Mouse (Mus musculus): ENCODE measurements around the gene Hsd17b11.

Hsd17b11 gene

DNA sequence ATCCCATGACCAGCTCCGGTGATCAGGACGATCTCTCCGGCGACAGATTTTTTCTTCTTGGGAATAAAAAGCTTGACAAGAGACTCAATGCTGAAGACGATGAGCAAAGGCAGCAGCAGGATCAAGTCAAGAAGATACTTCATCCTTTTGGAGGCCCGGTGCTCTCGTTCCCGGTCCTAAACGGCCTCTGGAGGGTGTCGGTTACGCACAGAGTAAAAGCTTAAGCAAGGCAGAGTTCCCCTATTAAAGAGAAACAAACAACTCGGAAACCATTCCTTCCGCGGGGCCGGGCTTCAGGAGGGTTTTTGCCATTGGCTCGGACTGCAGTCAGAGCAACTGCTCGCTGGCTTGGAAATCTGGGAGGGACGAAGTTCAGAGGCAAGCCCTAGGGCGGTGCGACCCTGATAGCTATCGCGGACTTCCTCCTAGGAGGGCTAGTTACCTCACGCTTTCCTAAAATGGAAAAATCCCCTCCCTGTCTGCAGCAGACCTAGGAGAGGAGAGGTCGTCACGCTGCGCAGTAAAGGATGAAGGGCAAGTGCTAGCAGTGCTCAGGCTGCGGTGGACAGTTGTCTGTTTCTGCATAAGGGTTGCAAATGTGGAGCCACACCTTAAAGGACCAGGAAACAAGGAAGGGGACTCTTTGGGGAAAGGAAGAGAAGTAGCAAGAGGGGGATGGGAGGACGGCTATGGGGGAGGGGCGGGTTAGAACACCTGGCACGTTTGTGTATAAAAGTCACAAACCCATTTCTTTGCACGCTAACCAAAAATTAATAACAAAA, at the start of gene Hsd17b11:
TSS of gene Hsd17b11 (minus strand) at position 323 of the 782 bp plus-strand sequence.
- DNase-seq (ENCODE audit: low spot score in 2 of 2) = peak; percentile 52 to 70

DNA sequence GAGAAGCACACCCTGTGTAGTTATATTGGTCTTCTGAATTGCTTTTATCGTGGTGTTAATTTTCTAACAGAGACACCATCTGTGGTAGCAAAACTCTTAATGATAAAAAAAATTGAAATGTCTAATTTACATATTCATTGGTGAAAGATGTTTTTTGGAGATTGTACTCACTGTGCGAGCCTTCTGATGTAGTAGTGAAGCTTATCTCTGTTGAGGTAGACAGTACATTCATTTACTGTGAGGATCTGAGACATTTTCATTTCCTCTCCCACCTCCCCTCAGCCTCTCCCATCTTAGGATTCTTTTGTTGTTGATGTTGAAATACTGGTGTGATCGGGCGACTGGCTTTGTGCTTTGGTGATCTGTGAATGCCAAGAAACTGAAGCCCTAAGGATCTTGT, 49.3 kb upstream of the Hsd17b11 start:
- DNase-seq (ENCODE audit: low spot score in 2 of 2) = no peak

DNA sequence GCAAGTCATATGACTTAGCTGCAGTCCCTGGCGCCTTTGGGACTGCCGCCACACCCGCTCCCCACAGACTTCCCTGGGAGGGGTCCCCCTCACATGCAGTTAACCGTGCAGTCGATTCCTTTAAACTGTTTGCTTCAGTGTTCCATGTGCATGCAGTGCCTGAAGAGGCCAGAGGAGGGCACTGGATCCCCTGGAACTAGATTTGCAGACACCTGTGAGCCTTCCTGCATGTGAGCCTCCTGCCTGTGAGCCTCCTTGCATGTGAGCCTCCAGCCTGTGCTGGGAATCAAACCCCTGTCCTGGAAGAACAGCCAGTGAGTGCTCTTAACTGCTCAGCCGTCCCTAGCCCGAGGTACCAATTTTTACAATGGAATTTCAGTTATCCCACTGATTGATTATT, 47.0 kb upstream of the Hsd17b11 start:
- DNase-seq (ENCODE audit: low spot score in 2 of 2) = peak in 1 of 2 experiments; percentile 51

DNA sequence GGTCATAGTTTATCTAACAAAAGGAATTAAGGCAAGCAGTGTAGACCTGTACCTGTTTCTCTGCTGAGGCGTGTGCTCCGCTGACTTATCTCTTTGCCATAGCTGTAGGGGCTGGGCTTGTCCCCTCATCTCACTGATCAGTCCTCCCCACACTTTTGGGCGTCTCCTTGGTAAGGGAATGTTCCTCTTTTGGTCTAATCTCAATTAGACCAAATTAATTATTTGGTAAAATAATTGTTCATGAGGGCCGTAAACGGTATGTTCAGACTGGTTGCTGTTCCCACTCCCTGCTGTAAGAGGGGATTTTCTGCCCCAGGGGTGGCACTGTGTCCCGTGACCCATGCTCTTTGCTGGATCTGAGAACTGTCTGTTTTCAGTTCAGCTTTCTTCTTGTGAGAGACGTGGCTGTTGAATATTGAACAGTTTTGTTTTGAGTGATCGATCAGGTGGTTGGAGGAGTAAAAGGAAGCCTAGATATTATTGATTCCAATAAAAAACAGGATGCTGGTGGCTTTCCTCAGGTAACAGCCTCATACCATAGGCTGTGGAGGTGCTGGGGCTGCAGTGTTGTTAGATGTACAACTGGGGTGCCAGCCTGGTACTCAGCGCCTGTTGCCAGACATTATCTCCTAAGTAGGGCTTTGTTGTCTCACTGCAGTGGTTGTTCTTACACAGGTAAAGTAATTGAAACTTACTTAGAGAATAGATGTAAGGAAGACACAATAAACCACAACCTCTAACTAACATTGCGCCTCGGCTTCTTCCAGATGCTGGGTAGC, 41.2 kb upstream of the Hsd17b11 start:
- DNase-seq (ENCODE audit: low spot score in 2 of 2) = no peak

GRCm38 (mm10) chr5:104061936-104062772, 40.4 kb upstream of the Hsd17b11 start:
- peak in 1 of 2 experiments; percentile 38 for DNase-seq (ENCODE audit: low spot score in 2 of 2)

- DNase-seq (ENCODE audit: low spot score in 2 of 2) = no peak
Observed at GRCm38 (mm10) chr5:104060429-104060828, 38.7 kb upstream of the Hsd17b11 start.

- no peak for DNase-seq (ENCODE audit: low spot score in 2 of 2)
Observed at GRCm38 (mm10) chr5:104059628-104060027, 37.9 kb upstream of the Hsd17b11 start.

DNA sequence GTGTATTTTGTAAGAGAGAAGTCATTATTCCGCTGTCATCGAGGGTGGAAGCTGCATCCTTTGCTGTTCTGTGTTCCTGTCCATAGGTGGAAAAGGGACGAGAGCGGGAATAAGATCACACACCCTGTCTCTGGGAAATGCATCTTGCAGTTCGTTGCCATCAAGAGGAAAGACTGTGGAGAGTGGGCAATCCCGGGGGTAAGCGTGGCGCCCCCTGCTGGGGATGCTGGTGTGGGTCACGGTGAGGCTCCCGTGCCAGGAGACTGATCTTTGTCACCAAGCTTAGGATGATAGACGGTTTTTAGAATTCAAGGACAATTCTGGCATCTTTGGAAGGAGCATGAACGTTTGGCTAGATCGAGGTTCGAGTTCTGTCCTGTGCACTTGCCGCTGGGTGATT, 36.3 kb upstream of the Hsd17b11 start:
- DNase-seq (ENCODE audit: low spot score in 2 of 2) = peak; percentile 32 to 37

DNA sequence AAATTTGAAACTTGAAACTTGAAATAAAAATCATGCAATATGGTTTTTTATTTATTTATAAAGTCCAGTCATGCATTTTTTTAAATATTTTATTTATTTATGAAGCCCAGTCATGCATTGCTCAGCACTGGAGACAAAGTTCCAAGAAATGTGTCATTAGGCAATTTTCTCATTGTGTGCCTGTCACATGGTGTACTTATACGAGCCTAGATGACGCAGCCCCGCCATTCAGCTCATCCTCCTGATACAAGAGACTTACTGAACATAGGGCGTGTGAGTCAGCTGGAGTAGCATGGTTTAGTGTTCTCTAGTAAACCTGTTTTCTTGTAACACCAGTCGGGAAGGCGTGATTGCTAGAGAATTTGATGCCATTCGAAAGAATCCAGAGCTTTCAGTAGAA, 34.6 kb upstream of the Hsd17b11 start:
- DNase-seq (ENCODE audit: low spot score in 2 of 2) = no peak

- no peak for DNase-seq (ENCODE audit: low spot score in 2 of 2)
Observed at GRCm38 (mm10) chr5:104055816-104056215, 34.1 kb upstream of the Hsd17b11 start.

- DNase-seq (ENCODE audit: low spot score in 2 of 2) = no peak
Observed at GRCm38 (mm10) chr5:104054938-104055337, 33.2 kb upstream of the Hsd17b11 start.

DNA sequence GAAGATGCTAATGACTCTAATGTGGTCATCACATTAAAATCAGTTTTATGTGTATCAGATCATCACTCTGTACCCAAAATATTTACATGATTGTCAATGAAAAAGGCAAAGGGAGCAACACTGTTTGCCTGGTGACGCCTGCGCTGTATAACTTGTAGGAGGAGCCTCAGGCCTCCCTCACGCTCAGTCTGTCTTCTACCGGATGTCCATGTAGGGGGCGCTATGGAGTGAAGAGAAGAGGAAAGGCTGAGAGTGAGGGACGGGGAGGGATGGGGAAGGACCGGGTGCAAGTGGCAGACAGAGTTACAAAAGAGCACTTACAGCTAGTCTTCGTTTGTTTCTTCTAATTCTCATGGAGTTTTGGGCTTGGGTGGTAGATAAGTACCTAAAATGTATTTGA, 31.2 kb upstream of the Hsd17b11 start:
- DNase-seq (ENCODE audit: low spot score in 2 of 2) = no peak

DNA sequence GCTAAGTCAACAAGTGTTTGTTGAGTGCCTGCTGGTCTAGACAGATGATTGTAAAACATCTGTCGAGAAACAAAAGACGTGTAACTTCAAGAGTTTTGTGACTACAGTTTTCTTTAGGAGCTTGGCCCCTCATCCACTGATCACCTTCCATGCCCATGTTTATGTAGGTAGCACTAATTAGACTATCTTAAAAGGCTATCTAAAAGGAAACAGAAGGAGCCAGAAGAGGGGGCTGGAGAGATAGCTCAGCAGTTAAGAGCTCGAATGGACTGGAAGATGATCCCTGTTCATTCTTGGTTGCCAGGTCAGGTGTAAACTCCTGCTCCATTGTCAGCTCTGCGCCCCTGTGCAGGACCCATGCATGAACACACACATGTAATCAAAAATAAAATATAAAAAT, 26.4 kb upstream of the Hsd17b11 start:
- DNase-seq (ENCODE audit: low spot score in 2 of 2) = no peak

DNA sequence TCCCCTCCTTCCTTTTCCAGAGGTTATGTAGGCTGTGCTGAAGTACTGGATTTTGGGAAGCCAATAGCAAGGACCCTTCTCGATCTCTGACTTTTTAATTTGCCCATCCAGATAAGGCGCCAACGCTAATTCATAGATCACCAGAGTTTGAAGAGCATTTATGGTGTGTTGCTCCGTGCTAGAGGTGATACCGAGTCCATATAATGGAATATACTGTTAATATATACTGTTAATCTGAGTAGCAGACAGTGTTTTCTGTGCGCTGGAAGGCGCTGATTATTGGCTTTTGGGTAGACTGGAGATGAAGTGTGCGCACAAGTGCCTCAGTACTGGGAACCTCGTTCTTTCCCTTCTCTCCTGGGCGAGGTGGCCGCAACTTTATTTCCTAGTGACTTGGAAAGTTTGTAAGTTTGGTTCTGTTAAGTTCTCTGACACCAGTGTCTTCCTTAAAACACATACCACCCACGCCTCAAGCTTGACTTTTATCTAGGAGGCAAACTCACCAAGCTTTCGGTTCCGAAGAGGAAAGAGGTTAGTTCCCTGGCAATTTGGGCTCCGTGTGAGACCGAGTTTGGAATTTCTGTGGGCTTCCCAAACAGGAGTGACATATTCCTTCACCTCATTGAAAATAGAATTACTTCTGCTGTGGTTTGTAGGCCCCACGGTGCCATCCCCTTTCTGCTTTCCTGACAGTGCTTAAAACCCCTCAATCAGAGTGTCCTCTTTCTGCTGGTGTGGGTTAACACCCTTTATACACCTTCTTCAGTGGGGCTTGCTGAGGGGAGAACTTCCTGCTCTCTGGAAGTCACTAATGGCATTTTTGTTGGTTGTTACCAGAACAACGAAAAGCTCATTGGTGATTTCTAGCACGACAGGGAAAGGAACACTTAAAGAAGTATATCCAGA, 25.7 kb upstream of the Hsd17b11 start:
- no peak for DNase-seq (ENCODE audit: low spot score in 2 of 2)

DNA sequence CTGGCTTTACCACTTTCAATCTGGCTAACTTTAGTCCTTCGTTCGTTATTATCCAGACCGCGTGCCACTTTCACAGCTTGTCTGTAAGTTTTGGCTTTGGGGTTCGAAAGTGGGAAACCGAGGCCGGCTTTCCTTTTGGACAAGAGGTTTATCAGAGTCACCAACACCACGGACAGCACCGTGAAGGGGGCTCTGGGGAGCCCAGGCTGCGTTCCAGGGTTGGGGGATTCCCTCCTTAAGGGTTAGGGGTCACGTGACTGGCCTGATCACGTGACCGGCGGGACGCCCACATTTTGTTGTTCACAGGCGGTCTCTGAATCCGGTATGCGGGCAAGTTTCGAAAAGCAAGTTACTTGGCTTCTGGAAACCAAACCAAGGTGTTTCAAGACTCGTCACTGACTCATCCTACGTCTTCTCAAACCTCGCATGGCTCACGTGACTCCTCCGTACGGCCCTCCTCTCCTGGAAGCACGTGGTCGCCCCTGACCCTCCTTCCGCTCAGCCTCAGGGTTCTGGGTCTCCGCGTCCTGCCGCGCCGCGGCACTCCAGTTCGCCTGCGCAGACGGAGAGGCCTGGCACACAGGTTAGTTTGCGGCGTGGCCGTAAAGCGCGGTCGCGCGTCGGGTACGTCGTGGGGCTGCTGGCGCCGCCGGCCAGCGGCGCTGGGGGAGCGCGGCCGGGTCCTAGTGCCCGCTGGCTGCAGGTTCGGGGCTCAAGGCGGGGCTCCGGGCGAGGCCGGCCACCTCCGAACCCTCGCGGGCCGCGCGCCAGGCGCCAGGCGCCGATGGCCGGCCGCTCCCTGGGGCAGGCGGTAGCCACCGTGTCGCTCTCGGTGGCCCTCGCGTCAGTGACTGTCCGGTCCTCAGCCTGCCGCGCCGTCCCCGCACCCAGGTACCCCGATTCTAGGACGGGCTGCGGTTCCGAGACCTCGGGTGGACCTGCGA, 24.8 kb upstream of the Hsd17b11 start, which contains the start of gene Nudt9:
TSS of gene Nudt9 (plus strand) at position 51 of the 944 bp plus-strand sequence.
- peak; percentile 97 to 99 for DNase-seq (ENCODE audit: low spot score in 2 of 2)

DNA sequence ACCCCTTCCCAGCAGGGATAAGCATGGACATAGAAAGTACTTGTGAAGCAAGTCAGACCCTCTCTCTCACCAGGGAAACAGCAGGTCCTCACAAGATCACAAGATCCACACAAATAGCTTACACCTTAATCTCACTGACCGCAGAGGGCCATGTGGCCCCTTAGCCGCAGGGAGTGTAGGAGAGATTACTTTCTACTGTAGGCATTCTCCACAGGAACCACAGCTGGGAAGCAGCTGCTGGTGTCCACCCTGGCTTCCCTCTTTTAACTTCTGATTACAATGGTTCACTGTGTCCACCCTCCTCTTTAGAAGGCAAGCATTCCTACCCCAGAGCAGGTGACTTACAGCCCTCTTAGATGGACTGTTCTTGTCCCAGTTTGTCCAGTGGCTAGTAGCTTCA, 22.0 kb upstream of the Hsd17b11 start:
- no peak for DNase-seq (ENCODE audit: low spot score in 2 of 2)

DNA sequence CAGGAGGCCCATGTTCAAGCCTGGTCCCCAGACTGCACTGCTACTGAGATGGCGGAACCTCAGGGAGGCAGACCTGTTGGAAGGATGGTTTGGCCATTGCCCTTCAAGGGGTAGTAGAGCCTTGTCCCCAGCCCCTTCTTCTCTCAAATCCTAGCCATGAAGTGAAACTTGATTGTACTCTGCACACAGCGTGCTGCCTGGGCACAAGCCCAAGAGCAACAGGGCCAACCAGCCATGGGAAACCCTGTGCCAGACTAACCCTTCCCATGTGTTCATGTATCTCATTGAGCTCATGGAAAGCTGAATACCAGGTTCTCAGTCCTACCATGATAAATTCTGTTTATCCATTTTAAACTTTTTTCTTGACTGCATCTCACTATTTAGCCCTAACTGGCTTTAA, 21.2 kb upstream of the Hsd17b11 start:
- DNase-seq (ENCODE audit: low spot score in 2 of 2) = no peak

DNA sequence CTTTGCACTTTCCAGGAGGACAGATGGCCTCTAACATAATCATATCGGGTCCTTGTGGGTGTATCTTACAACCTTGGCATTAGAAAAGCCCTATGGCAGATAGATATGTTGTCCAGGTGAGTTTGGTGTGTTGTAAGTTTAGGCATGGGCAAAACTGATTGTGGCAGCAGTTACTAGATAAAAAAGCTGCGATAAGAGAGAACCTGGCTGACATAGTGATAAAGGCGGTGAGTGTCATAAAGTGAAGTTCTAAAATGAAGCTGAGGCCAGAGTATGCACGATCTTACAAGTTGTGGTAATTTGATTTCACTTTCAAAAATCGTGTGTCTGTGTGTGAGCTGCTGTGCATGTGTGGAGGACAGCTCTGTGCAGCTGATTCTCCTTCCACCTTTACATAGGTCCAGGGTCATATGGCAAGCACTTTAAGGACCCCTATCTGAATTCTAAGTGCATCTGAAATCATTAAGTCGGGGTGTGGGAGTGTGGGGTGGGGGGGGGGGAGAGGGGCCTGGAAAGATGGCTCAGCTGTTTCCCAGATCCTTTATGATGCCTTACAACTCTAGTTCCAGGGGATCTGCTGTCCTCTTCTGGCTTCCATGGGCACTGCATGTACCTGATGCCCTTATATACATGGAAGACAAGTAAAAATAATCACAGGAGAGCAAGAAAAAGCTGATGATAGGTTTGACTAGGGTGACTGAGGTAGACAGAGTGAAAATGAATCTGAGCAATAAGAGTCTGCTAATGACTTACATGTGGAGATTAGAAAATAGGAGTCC, 17.6 kb upstream of the Hsd17b11 start:
- peak in 1 of 2 experiments; percentile 72 for DNase-seq (ENCODE audit: low spot score in 2 of 2)

- no peak for DNase-seq (ENCODE audit: low spot score in 2 of 2)
Observed at GRCm38 (mm10) chr5:104036686-104037085, 15.0 kb upstream of the Hsd17b11 start.

Measured in frontal cortex, postnatal 36 days (tissue).